Mouse (Mus musculus): ENCODE measurements around the gene Fam234b.

GRCm38 (mm10) chr6:135192993-135193392 lies 4.8 kb upstream of the Fam234b start:
- TF ChIP-seq POLR2A (IDR thresholded peaks at IDR 0.05; ENCODE audit: insufficient read depth, low read depth, low read length) (no peak), CTCF (IDR thresholded peaks at IDR 0.05; ENCODE audit: insufficient read depth, low read depth, low read length) (no peak)
